Mouse (Mus musculus): ENCODE measurements at regions not wholly inside any gene's neighbourhood (a gene's known extent, or its start where the extent isn't known, plus 50 kb on each side); places are given as distances from the start of the nearest gene placed in this dataset.
A peak's percentile ranks its signal among the peaks of the same experiment; 100 is the strongest.
"Not testable (repeated sequence)": the region's sequence is repeated elsewhere in the genome, so short reads cannot be mapped to it uniquely, and the experiment has no call there.

DNA sequence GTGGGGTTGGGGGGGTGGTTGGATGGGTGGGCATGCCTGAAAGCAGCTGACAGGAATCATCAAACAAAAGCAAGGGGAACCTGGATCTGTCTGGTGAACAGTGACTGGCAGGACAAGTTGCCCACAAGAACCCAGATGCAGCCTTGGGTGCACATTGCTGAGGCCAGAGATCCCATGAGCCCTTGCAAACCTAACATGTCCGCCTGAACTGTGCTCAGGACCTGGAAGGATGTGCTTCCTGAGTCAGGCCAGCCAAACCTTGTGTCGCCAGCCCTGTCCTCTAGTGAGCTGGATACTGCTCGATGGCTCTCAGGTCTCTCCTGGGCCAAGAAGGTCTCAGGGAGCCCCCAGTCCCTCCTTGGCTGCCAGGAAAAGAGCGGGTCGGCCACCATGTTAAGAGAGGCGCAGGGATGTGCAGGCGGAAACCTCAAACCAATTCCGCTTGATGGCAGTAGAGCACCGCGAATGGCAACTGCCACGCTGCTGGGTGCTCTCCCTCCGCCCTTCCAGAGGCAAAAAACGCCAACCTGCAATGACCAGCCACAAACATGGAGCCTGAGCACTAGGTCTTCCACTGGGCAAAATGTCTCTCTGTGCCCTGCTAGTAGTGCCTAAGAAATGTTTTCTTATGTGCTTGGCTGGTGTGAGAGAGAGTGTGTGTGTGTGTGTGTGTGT lies 140.2 kb downstream of the Pls3 start:
- H3K9ac ChIP-seq; H3K4me2 ChIP-seq (ENCODE audit: low read depth); H3K9me3 ChIP-seq (ENCODE audit: low read length); H3K27me3 ChIP-seq (ENCODE audit: insufficient read depth, low read length); H3K27ac ChIP-seq (ENCODE audit: low read depth, low read length); ATAC-seq; H3K36me3 ChIP-seq (ENCODE audit: insufficient read depth); H3K4me1 ChIP-seq (ENCODE audit: insufficient read depth); H3K4me3 ChIP-seq (ENCODE audit: low read depth, low read length): not testable (repeated sequence)
- TF ChIP-seq CTCF (IDR thresholded peaks at IDR 0.05; ENCODE audit: low read depth): 0 out of 2 replicates have a peak, but pooled peaks have one; percentile 10
- 64% methylated on average over 9 of the region's 13 CpGs for WGBS
- peak; percentile 50 for DNase-seq

DNA sequence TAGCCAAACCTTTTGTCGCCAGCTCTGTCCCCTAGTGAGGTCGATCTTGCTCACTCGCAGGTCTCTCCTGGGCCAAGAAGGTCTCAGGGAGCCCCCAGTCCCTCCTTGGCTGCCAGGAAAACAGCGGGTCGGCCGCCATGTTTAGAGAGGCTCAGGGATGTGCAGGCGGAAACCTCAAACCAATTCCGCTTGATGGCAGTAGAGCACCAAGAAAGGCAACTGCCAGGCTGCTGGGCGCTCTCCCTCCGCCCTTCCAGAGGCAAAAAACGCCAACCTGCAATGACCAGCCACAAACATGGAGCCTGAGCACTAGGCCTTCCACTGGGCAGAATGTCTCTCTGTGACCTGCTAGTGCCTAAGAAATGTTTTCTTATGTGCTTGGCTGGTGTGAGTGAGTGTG lies 141.3 kb downstream of the Pls3 start:
- not testable (repeated sequence) for H3K27me3 ChIP-seq (ENCODE audit: insufficient read depth, low read length); H3K27ac ChIP-seq (ENCODE audit: low read depth, low read length); H3K4me2 ChIP-seq (ENCODE audit: low read depth); H3K4me1 ChIP-seq (ENCODE audit: insufficient read depth); H3K9ac ChIP-seq; H3K36me3 ChIP-seq (ENCODE audit: insufficient read depth); H3K9me3 ChIP-seq (ENCODE audit: low read length); ATAC-seq; H3K4me3 ChIP-seq (ENCODE audit: low read depth, low read length)
- peak; percentile 37; the same call in 1 of the 2 replicates for TF ChIP-seq CTCF (IDR thresholded peaks at IDR 0.05; ENCODE audit: low read depth)
- DNase-seq: peak; percentile 67
- WGBS: 56% methylated on average over 11 of the region's 11 CpGs

DNA sequence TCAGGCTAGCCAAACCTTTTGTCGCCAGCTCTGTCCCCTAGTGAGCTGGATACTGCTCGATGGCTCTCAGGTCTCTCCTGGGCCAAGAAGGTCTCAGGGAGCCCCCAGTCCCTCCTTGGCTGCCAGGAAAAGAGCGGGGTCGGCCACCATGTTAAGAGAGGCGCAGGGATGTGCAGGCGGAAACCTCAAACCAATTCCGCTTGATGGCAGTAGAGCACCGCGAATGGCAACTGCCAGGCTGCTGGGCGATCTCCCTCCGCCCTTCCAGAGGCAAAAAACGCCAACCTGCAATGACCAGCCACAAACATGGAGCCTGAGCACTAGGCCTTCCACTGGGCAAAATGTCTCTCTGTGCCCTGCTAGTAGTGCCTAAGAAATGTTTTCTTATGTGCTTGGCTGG lies 145.2 kb downstream of the Pls3 start:
- not testable (repeated sequence) for H3K4me1 ChIP-seq (ENCODE audit: insufficient read depth); H3K9ac ChIP-seq; H3K27ac ChIP-seq (ENCODE audit: low read depth, low read length); H3K36me3 ChIP-seq (ENCODE audit: insufficient read depth); DNase-seq; H3K4me2 ChIP-seq (ENCODE audit: low read depth); ATAC-seq; H3K27me3 ChIP-seq (ENCODE audit: insufficient read depth, low read length); H3K9me3 ChIP-seq (ENCODE audit: low read length); H3K4me3 ChIP-seq (ENCODE audit: low read depth, low read length)
- 53% methylated on average over 12 of the region's 12 CpGs for WGBS

DNA sequence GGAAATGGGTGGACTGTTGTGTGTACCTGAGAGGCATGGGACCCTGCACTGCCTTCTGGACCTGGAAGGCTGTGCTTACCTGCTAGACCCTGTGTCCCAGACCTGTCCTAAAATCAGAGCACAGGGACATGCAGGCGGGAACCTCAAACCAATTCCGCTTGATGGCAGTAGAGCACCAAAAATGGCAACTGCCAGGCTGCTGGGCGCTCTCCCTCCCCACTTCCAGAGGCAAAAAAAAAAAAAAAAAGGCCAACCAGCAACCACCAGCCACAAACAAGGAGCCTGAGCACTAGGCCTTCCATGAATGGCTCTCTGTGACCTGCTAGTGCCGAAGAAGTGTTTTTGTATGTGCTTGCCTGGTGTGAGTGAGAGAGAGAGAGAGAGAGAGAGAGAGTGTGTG lies 146.5 kb downstream of the Pls3 start:
- 56% methylated on average over 4 of the region's 4 CpGs for WGBS
- peak; percentile 55 for DNase-seq
- Histone ChIP-seq H3K27ac (ENCODE audit: low read depth, low read length) (no peak overlapping the region), H3K9ac (no peak overlapping the region), H3K4me2 (ENCODE audit: low read depth) (no peak overlapping the region), H3K9me3 (ENCODE audit: low read length) (no peaks in the 10 kb centered on the region), H3K27me3 (ENCODE audit: insufficient read depth, low read length) (no peaks in the 10 kb centered on the region), H3K36me3 (ENCODE audit: insufficient read depth) (peaks cover 5% of the 10 kb centered on the region), H3K4me3 (ENCODE audit: low read depth, low read length) (no peak overlapping the region), H3K4me1 (ENCODE audit: insufficient read depth) (no peaks in the 10 kb centered on the region)
- peak; percentile 32; the same call in 1 of the 2 replicates for TF ChIP-seq CTCF (IDR thresholded peaks at IDR 0.05; ENCODE audit: low read depth)
- 0 out of 2 replicates have a peak, but pooled peaks have one; percentile 50 for ATAC-seq

DNA sequence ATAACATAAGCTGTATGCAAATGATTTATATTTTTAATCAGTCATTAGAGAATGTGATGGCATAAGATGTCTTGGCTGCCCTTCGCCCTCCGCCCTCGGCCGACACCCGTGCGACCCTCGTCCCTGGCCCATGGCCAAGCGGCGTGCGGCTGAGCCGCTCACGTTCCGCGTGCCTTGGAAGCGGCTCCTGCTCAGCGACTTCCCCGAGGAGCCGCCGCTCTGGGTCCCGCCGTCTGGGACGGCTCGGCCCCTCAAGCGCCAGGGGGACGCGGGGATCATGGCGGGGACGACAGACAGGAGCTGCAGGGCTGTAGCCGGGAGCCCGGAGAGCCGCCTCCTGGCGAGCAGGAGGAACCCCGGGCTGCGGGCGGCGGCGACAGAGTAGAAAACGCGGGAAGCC lies 145.5 kb upstream of the Rab39b start:
- ATAC-seq, H3K9ac ChIP-seq: not testable (repeated sequence)

DNA sequence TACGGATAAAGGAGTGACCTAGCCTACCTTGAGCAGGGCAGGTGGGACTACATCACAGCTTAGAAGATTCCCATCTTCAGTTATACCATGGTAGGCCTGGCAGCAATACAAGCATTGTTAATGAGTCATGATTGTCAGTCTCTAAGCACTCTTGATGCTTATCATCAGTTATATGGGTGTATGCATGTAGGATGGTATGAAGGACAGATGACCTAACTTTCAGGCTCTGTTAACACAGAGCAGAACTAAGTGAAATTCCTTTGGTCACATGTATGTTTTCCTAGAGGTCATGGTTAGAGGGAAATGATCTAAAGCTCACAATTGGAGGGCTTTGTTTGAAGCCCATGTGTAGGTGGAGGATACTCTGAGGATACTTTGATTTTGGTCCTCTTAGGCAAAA lies 121.9 kb upstream of the Rab39b start:
- ATAC-seq: no peak

More for the DNA sequence above, 145.5 kb upstream of the Rab39b start:
- WGBS: 68% methylated on average over 32 of the region's 39 CpGs
- H3K36me3 ChIP-seq (ENCODE audit: insufficient read depth); H3K4me3 ChIP-seq (ENCODE audit: low read depth, low read length); H3K4me1 ChIP-seq (ENCODE audit: insufficient read depth); DNase-seq; H3K4me2 ChIP-seq (ENCODE audit: low read depth); H3K27ac ChIP-seq (ENCODE audit: low read depth, low read length); H3K9me3 ChIP-seq (ENCODE audit: low read length); H3K27me3 ChIP-seq (ENCODE audit: insufficient read depth, low read length): not testable (repeated sequence)

DNA sequence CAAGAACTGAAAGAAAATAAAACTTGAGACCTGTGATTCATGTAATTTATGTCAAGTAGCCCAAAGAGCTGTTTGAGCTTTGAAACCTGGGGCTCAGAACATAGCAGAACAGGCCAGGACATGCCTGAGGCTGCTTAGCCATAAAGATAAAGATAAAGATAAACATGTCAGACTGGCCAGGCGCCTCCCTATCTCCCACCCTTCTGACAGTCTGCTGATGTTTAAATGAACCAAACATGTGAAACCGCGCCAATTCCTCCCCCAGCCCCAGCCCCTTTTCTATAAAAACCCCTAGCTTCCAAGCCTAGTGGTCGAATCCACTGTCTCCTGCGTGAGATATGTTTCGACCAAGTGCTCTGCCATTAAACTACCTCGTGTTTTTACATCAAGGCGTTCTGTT lies 97.2 kb upstream of the Rab39b start:
- ATAC-seq; H3K4me2 ChIP-seq (ENCODE audit: low read depth); H3K4me1 ChIP-seq (ENCODE audit: insufficient read depth); H3K27me3 ChIP-seq (ENCODE audit: insufficient read depth, low read length); H3K27ac ChIP-seq (ENCODE audit: low read depth, low read length); H3K36me3 ChIP-seq (ENCODE audit: insufficient read depth); H3K4me3 ChIP-seq (ENCODE audit: low read depth, low read length); H3K9ac ChIP-seq; DNase-seq; H3K9me3 ChIP-seq (ENCODE audit: low read length): not testable (repeated sequence)
- WGBS: 96% methylated on average over 8 of the region's 8 CpGs

More for the DNA sequence above, 121.9 kb upstream of the Rab39b start:
- no peak overlapping the region for H3K27ac ChIP-seq (ENCODE audit: low read depth, low read length)
- H3K4me3 ChIP-seq (ENCODE audit: low read depth, low read length): no peak overlapping the region
- no peaks in the 10 kb centered on the region for H3K36me3 ChIP-seq (ENCODE audit: insufficient read depth)
- no peak for DNase-seq
- no peak overlapping the region for H3K4me2 ChIP-seq (ENCODE audit: low read depth)
- WGBS: 26% methylated on average over 1 of the region's 1 CpGs
- no peaks in the 10 kb centered on the region for H3K4me1 ChIP-seq (ENCODE audit: insufficient read depth)
- H3K9ac ChIP-seq: no peak overlapping the region
- peaks cover 9% of the 10 kb centered on the region; the same call in 1 of the 2 replicates for H3K9me3 ChIP-seq (ENCODE audit: low read length)
- H3K27me3 ChIP-seq (ENCODE audit: insufficient read depth, low read length): no peaks in the 10 kb centered on the region
- no peak for TF ChIP-seq CTCF (IDR thresholded peaks at IDR 0.05; ENCODE audit: low read depth)

All from forebrain, postnatal 0 days (tissue).